ENCODE assay signal across 15 mouse cellular contexts in the genomic region with DNA sequence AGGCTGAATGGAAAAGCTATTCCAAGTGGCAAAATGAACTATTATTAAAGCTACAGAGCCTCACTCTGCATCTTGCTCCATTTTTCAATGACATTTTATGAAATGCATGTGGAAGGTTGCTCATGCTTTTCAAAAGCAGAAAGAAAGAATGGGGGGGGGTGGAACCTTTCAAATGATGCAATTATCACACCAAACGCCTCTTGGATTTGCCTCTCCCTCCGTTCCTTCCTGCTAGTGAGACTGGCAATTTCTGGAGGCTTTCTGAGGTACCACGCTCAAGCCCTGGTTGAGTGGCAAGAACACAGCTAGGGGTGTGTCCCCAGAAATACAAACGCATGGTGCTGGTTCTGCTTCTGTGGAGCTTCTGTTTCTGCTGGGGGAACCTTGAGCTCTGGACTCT.
DNase-seq lines count a peak whose midpoint lies in the region; ATAC-seq and TF ChIP-seq lines count a peak whose summit lies in the region.
"Had no signal": no experiment of that assay in that cellular context is flagged by ENCODE, and none has a peak within 500 bp of the region (broad histone marks: within the 10 kb centered on the region; RNA-seq: fewer than 3 reads in every experiment).

No protein-coding gene starts in this region.

- 82% methylated on average over 4 of the region's 4 CpGs for WGBS in embryonic facial prominence, embryonic 13.5 days
- 81% methylated on average over 4 of the region's 4 CpGs for WGBS in embryonic facial prominence, embryonic 10.5 days
- 67% methylated on average over 4 of the region's 4 CpGs for WGBS in hindbrain, postnatal 0 days
- 20% methylated on average over 4 of the region's 4 CpGs for WGBS in macrophage (ENCODE audit: missing documents)
- WGBS in forebrain, embryonic 14.5 days, result 70% methylated on average over 4 of the region's 4 CpGs

- peak overlapping the region; percentile 7; the same call in 1 of the 2 replicates for H3K4me2 ChIP-seq in embryonic facial prominence, embryonic 13.5 days
- H3K4me2 ChIP-seq in hindbrain, postnatal 0 days (ENCODE audit: low read depth, low read length), result 0 out of 2 replicates have a peak overlapping the region, but pooled peaks have one; percentile 11
- H3K4me2 ChIP-seq in forebrain, embryonic 14.5 days (ENCODE audit: low read length), result no peak overlapping the region
- H3K4me2 ChIP-seq: embryonic facial prominence, embryonic 15.5 days had no signal

- no peaks in the 10 kb centered on the region for H3K9me3 ChIP-seq in embryonic facial prominence, embryonic 13.5 days
- no peaks in the 10 kb centered on the region for H3K9me3 ChIP-seq in embryonic facial prominence, embryonic 10.5 days
- H3K9me3 ChIP-seq in megakaryocyte, embryonic 14.5 days, result no peaks in the 10 kb centered on the region
- H3K9me3 ChIP-seq in hindbrain, postnatal 0 days (ENCODE audit: low read length), result no peaks in the 10 kb centered on the region
- no peaks in the 10 kb centered on the region for H3K9me3 ChIP-seq in forebrain, embryonic 14.5 days (replicated peaks; ENCODE audit: control insufficient read depth, low read length)
- H3K9me3 ChIP-seq: embryonic facial prominence, embryonic 15.5 days had no signal

- no peak overlapping the region for H3K9ac ChIP-seq in embryonic facial prominence, embryonic 13.5 days
- no peak overlapping the region for H3K9ac ChIP-seq in hindbrain, postnatal 0 days (replicated peaks; ENCODE audit: low read length)
- H3K9ac ChIP-seq in forebrain, embryonic 14.5 days (ENCODE audit: low read length), result no peak overlapping the region
- H3K9ac ChIP-seq: embryonic facial prominence, embryonic 15.5 days had no signal

- H3K27ac ChIP-seq in embryonic facial prominence, embryonic 13.5 days, result no peak overlapping the region
- no peak overlapping the region; the same call in 1 of the 2 replicates for H3K27ac ChIP-seq in embryonic facial prominence, embryonic 10.5 days (replicated peaks)
- H3K27ac ChIP-seq in hindbrain, postnatal 0 days, result no peak overlapping the region; the same call in 1 of the 2 replicates
- peak overlapping the region; percentile 92 for H3K27ac ChIP-seq in macrophage
- H3K27ac ChIP-seq in forebrain, embryonic 14.5 days (ENCODE audit: low read depth, low read length), result no peak overlapping the region
- H3K27ac ChIP-seq: embryonic facial prominence, embryonic 15.5 days; heart, adult 2 months had no signal

- no peaks in the 10 kb centered on the region for H3K27me3 ChIP-seq in embryonic facial prominence, embryonic 13.5 days
- no peaks in the 10 kb centered on the region for H3K27me3 ChIP-seq in embryonic facial prominence, embryonic 10.5 days (replicated peaks; ENCODE audit: low read depth, poor library complexity, severe bottlenecking)
- H3K27me3 ChIP-seq in megakaryocyte, embryonic 14.5 days (replicated peaks), result no peaks in the 10 kb centered on the region
- no peaks in the 10 kb centered on the region for H3K27me3 ChIP-seq in hindbrain, postnatal 0 days (ENCODE audit: insufficient read depth, low read length)
- H3K27me3 ChIP-seq in forebrain, embryonic 14.5 days (replicated peaks; ENCODE audit: control insufficient read depth, insufficient read depth, low read length), result no peaks in the 10 kb centered on the region
- H3K27me3 ChIP-seq: embryonic facial prominence, embryonic 15.5 days; Patski had no signal

- peaks cover 27% of the 10 kb centered on the region for H3K4me1 ChIP-seq in embryonic facial prominence, embryonic 13.5 days
- H3K4me1 ChIP-seq in embryonic facial prominence, embryonic 10.5 days, result peaks cover 29% of the 10 kb centered on the region
- H3K4me1 ChIP-seq in megakaryocyte, embryonic 14.5 days, result peaks cover 68% of the 10 kb centered on the region
- peaks cover 8% of the 10 kb centered on the region for H3K4me1 ChIP-seq in hindbrain, postnatal 0 days (ENCODE audit: insufficient read depth, low read length)
- H3K4me1 ChIP-seq in forebrain, embryonic 14.5 days (ENCODE audit: control insufficient read depth, insufficient read depth, low read length), result 0 out of 2 replicates have a peak, but pooled peaks cover 2% of the 10 kb centered on the region

- no peaks in the 10 kb centered on the region for H3K36me3 ChIP-seq in embryonic facial prominence, embryonic 13.5 days
- H3K36me3 ChIP-seq in embryonic facial prominence, embryonic 10.5 days (replicated peaks), result no peaks in the 10 kb centered on the region
- peaks cover 39% of the 10 kb centered on the region for H3K36me3 ChIP-seq in megakaryocyte, embryonic 14.5 days (replicated peaks; ENCODE audit: low read length)
- H3K36me3 ChIP-seq in hindbrain, postnatal 0 days (ENCODE audit: insufficient read depth, low read length), result no peaks in the 10 kb centered on the region
- no peaks in the 10 kb centered on the region for H3K36me3 ChIP-seq in macrophage (ENCODE audit: inconsistent target)
- no peaks in the 10 kb centered on the region for H3K36me3 ChIP-seq in forebrain, embryonic 14.5 days (ENCODE audit: control insufficient read depth, insufficient read depth, low read length)
- H3K36me3 ChIP-seq: embryonic facial prominence, embryonic 15.5 days had no signal

- no peak for DNase-seq in embryonic facial prominence, embryonic 10.5 days (ENCODE audit: low spot score)
- no peak for DNase-seq in hindbrain, postnatal 0 days (ENCODE audit: low spot score)
- DNase-seq in forebrain, embryonic 14.5 days (ENCODE audit: low spot score), result no peak
- DNase-seq in cerebellum, postnatal 14 days, result no peak
- DNase-seq: cerebellum, adult 11 months; lung, adult 2 months; lung, postnatal 4 days; right cerebral cortex, adult 18-20 months had no signal

- no peak for ATAC-seq in embryonic facial prominence, embryonic 13.5 days (ENCODE audit: insufficient number of reproducible peaks, insufficient read depth, low FRiP score, low TSS enrichment, low read depth)
- ATAC-seq in megakaryocyte, adult 5-6 weeks (ENCODE audit: poor library complexity, severe bottlenecking), result no peak
- ATAC-seq in hindbrain, postnatal 0 days, result no peak
- ATAC-seq in forebrain, embryonic 14.5 days, result no peak
- ATAC-seq: Patski had no signal

- no peak overlapping the region for H3K4me3 ChIP-seq in embryonic facial prominence, embryonic 13.5 days
- H3K4me3 ChIP-seq in embryonic facial prominence, embryonic 10.5 days, result no peak overlapping the region
- H3K4me3 ChIP-seq in megakaryocyte, embryonic 14.5 days (replicated peaks), result peak overlapping the region; percentile 90
- no peak overlapping the region for H3K4me3 ChIP-seq in hindbrain, postnatal 0 days (ENCODE audit: low read length)
- H3K4me3 ChIP-seq in macrophage (ENCODE audit: inconsistent target), result no peak overlapping the region
- no peak overlapping the region for H3K4me3 ChIP-seq in forebrain, embryonic 14.5 days (ENCODE audit: low read depth, low read length)
- H3K4me3 ChIP-seq: embryonic facial prominence, embryonic 15.5 days; heart, adult 2 months had no signal

- TF ChIP-seq CTCF in hindbrain, postnatal 0 days (IDR thresholded peaks at IDR 0.05; ENCODE audit: low read depth), result no peak

- H3K79me2 ChIP-seq in macrophage (ENCODE audit: inconsistent target), result peaks cover 49% of the 10 kb centered on the region; the same call in 1 of the 2 replicates
